Comparison of ENCODE assay signal across 8 mouse cellular contexts in genomic region chr11:98776052-98776764, GRCm38 (mm10). TPM values are rescaled to one million over a fixed set of nuclear protein-coding genes. Genes with fewer than 3 reads are reported as not detected.
DNase-seq lines count a peak whose midpoint lies in the region; ATAC-seq and TF ChIP-seq lines count a peak whose summit lies in the region.

No protein-coding gene starts in this region.

- WGBS in kidney, postnatal 0 days = 33% methylated on average over 12 of the region's 12 CpGs
- 57% methylated on average over 12 of the region's 12 CpGs for WGBS in embryonic facial prominence, embryonic 10.5 days
- 35% methylated on average over 12 of the region's 12 CpGs for WGBS in intestine, embryonic 14.5 days

- no peaks in the 10 kb centered on the region for H3K9me3 ChIP-seq in kidney, postnatal 0 days (replicated peaks; ENCODE audit: low read length)
- H3K9me3 ChIP-seq in embryonic facial prominence, embryonic 10.5 days = no peaks in the 10 kb centered on the region
- no peaks in the 10 kb centered on the region for H3K9me3 ChIP-seq in intestine, embryonic 14.5 days (ENCODE audit: control insufficient read depth, low read length)

- peak overlapping the region; percentile 34 for H3ac ChIP-seq in myocyte (ENCODE audit: control insufficient read depth, insufficient read length)

- H3K9ac ChIP-seq in kidney, postnatal 0 days (ENCODE audit: low read depth, low read length) = 0 out of 2 replicates have a peak overlapping the region, but pooled peaks have one; percentile 24
- peak overlapping the region; percentile 39 for H3K9ac ChIP-seq in intestine, embryonic 14.5 days (ENCODE audit: low read length)

- no peak for TF ChIP-seq CTCF in kidney, postnatal 0 days (IDR thresholded peaks at IDR 0.05; ENCODE audit: low read depth)

- no peak for ATAC-seq in kidney, postnatal 0 days (replicated peaks; ENCODE audit: low FRiP score, low read depth)
- no peak for ATAC-seq in intestine, embryonic 14.5 days (replicated peaks; ENCODE audit: low FRiP score, low TSS enrichment, low read depth)
- ATAC-seq in cerebellum, adult (ENCODE audit: insufficient number of reproducible peaks, low FRiP score, low TSS enrichment) = no peak

- no peak overlapping the region for H3K4me3 ChIP-seq in kidney, postnatal 0 days (replicated peaks; ENCODE audit: low read depth, low read length)
- peak overlapping the region; percentile 60 for H3K4me3 ChIP-seq in embryonic facial prominence, embryonic 10.5 days
- peak overlapping the region; percentile 35 for H3K4me3 ChIP-seq in intestine, embryonic 14.5 days (ENCODE audit: low read depth, low read length)
- peak overlapping the region; percentile 75 for H3K4me3 ChIP-seq in myocyte

- no peak for DNase-seq in kidney, postnatal 0 days (ENCODE audit: low spot score)
- DNase-seq in kidney, adult 9 months = no peak
- DNase-seq in embryonic facial prominence, embryonic 10.5 days (ENCODE audit: low spot score) = no peak
- DNase-seq in intestine, embryonic 14.5 days (ENCODE audit: low spot score) = no peak
- no peak for DNase-seq in thymus, postnatal 25 days
- DNase-seq in adrenal gland, adult (ENCODE audit: inconsistent age in 2 of 2, low spot score in 1 of 2) = no peak

- H3K4me1 ChIP-seq in kidney, postnatal 0 days (replicated peaks; ENCODE audit: insufficient read depth, low read length) = peaks cover 58% of the 10 kb centered on the region
- peaks cover 58% of the 10 kb centered on the region for H3K4me1 ChIP-seq in embryonic facial prominence, embryonic 10.5 days
- peaks cover 50% of the 10 kb centered on the region for H3K4me1 ChIP-seq in intestine, embryonic 14.5 days (replicated peaks; ENCODE audit: control insufficient read depth, insufficient read depth, low read length)

- peak overlapping the region; percentile 60 for H3K4me2 ChIP-seq in kidney, postnatal 0 days (ENCODE audit: low read length)
- H3K4me2 ChIP-seq in intestine, embryonic 14.5 days (ENCODE audit: low read length) = peak overlapping the region; percentile 84
- peak overlapping the region; percentile 99 for H3K4me2 ChIP-seq in myocyte (ENCODE audit: low read depth)

- H3K27ac ChIP-seq in kidney, postnatal 0 days = peak overlapping the region; percentile 95
- peak overlapping the region; percentile 85 for H3K27ac ChIP-seq in embryonic facial prominence, embryonic 10.5 days (replicated peaks)
- H3K27ac ChIP-seq in intestine, embryonic 14.5 days (ENCODE audit: low read depth) = peak overlapping the region; percentile 93

- no peaks in the 10 kb centered on the region for H3K36me3 ChIP-seq in kidney, postnatal 0 days (ENCODE audit: insufficient read depth, low read length)
- peaks cover 1% of the 10 kb centered on the region; the same call in 1 of the 2 replicates for H3K36me3 ChIP-seq in embryonic facial prominence, embryonic 10.5 days (replicated peaks)
- H3K36me3 ChIP-seq in intestine, embryonic 14.5 days (ENCODE audit: control insufficient read depth, insufficient read depth, low read length) = no peaks in the 10 kb centered on the region
- peaks cover 4% of the 10 kb centered on the region for H3K36me3 ChIP-seq in myocyte (ENCODE audit: control insufficient read depth, insufficient read depth)

- no peaks in the 10 kb centered on the region for H3K27me3 ChIP-seq in kidney, postnatal 0 days (ENCODE audit: insufficient read depth, low read length)
- no peaks in the 10 kb centered on the region for H3K27me3 ChIP-seq in embryonic facial prominence, embryonic 10.5 days (replicated peaks; ENCODE audit: low read depth, poor library complexity, severe bottlenecking)
- no peaks in the 10 kb centered on the region for H3K27me3 ChIP-seq in intestine, embryonic 14.5 days (replicated peaks; ENCODE audit: control insufficient read depth, insufficient read depth, low read length)
- H3K27me3 ChIP-seq in myocyte (ENCODE audit: control insufficient read depth, insufficient read depth, insufficient read length) = no peaks in the 10 kb centered on the region

- peak; percentile 23 for TF ChIP-seq POLR2A in myocyte (IDR thresholded peaks at IDR 0.05; ENCODE audit: insufficient read length, low read depth)

- H3K79me2 ChIP-seq in myocyte (ENCODE audit: control insufficient read depth, insufficient read depth) = peaks cover 16% of the 10 kb centered on the region

TF ChIP-seq in myocyte, 11 proteins besides CTCF, POLR2A, EP300 and RAD21:
- TF ChIP-seq USF1 (IDR thresholded peaks at IDR 0.05; ENCODE audit: low read depth) = no peak
- TF ChIP-seq CEBPB (IDR thresholded peaks at IDR 0.05; ENCODE audit: insufficient read depth, poor library complexity, severe bottlenecking) = no peak
- TF ChIP-seq POLR2AphosphoS2 (IDR thresholded peaks at IDR 0.05; ENCODE audit: insufficient read length, low read depth) = peak; percentile 7
- TF ChIP-seq MYOG (IDR thresholded peaks at IDR 0.05; ENCODE audit: control insufficient read depth in 1 of 3, insufficient read depth in 1 of 3, insufficient read length in 2 of 3, low read depth in 2 of 3) = no peak

RNA-seq across cellular contexts. Expression of gene Nr1d1, which starts 1.1 kb away (rescaled TPM):
- 3.1 and 3.5 TPM in 2 replicates for polyA plus RNA-seq in kidney, postnatal 0 days (2015; fragmentation: Nextera tagmentation; extraction: Ambion mirVana)
- 1.1 and 1.8 TPM in 2 replicates for polyA plus RNA-seq in embryonic facial prominence, embryonic 10.5 days (2016; fragmentation: Nextera tagmentation; extraction: Ambion mirVana)
- polyA plus RNA-seq in intestine, embryonic 14.5 days (2014; fragmentation: Nextera tagmentation; extraction: Ambion mirVana) = 2.5 and 2.8 TPM in 2 replicates
- polyA plus RNA-seq in myocyte (2012; fragmentation: generic; extraction: Trizol) = 49.1 TPM

RNA-seq across cellular contexts. Expression of gene Msl1, which starts 19.1 kb away (rescaled TPM):
- polyA plus RNA-seq in kidney, postnatal 0 days (2015; fragmentation: Nextera tagmentation; extraction: Ambion mirVana) = 17.8 and 19.3 TPM in 2 replicates
- polyA plus RNA-seq in embryonic facial prominence, embryonic 10.5 days (2016; fragmentation: Nextera tagmentation; extraction: Ambion mirVana) = 23.4 and 23.5 TPM in 2 replicates
- polyA plus RNA-seq in intestine, embryonic 14.5 days (2014; fragmentation: Nextera tagmentation; extraction: Ambion mirVana) = 17.5 and 19.1 TPM in 2 replicates
- polyA plus RNA-seq in myocyte (2012; fragmentation: generic; extraction: Trizol) = 35.6 TPM

RNA-seq across cellular contexts. Expression of gene Casc3, which starts 28.5 kb away (rescaled TPM):
- polyA plus RNA-seq in kidney, postnatal 0 days (2015; fragmentation: Nextera tagmentation; extraction: Ambion mirVana) = 24.6 and 25.7 TPM in 2 replicates
- polyA plus RNA-seq in embryonic facial prominence, embryonic 10.5 days (2016; fragmentation: Nextera tagmentation; extraction: Ambion mirVana) = 47.5 and 48.3 TPM in 2 replicates
- polyA plus RNA-seq in intestine, embryonic 14.5 days (2014; fragmentation: Nextera tagmentation; extraction: Ambion mirVana) = 34.5 and 37.3 TPM in 2 replicates
- 22.1 TPM for polyA plus RNA-seq in myocyte (2012; fragmentation: generic; extraction: Trizol)

RNA-seq across cellular contexts. Expression of gene Thra, which starts 35.8 kb away (rescaled TPM):
- 26.1 TPM in 2 replicates for polyA plus RNA-seq in kidney, postnatal 0 days (2015; fragmentation: Nextera tagmentation; extraction: Ambion mirVana)
- polyA plus RNA-seq in embryonic facial prominence, embryonic 10.5 days (2016; fragmentation: Nextera tagmentation; extraction: Ambion mirVana) = 8.8 and 9.1 TPM in 2 replicates
- polyA plus RNA-seq in intestine, embryonic 14.5 days (2014; fragmentation: Nextera tagmentation; extraction: Ambion mirVana) = 60.7 and 63.8 TPM in 2 replicates
- 68.9 TPM for polyA plus RNA-seq in myocyte (2012; fragmentation: generic; extraction: Trizol)

RNA-seq across cellular contexts. Expression of gene Med24, which starts 47.0 kb away (rescaled TPM):
- 38.3 and 41.2 TPM in 2 replicates for polyA plus RNA-seq in kidney, postnatal 0 days (2015; fragmentation: Nextera tagmentation; extraction: Ambion mirVana)
- 73.9 and 78.1 TPM in 2 replicates for polyA plus RNA-seq in embryonic facial prominence, embryonic 10.5 days (2016; fragmentation: Nextera tagmentation; extraction: Ambion mirVana)
- 43.0 and 48.0 TPM in 2 replicates for polyA plus RNA-seq in intestine, embryonic 14.5 days (2014; fragmentation: Nextera tagmentation; extraction: Ambion mirVana)
- 32.5 TPM for polyA plus RNA-seq in myocyte (2012; fragmentation: generic; extraction: Trizol)

Comparison
In these comparisons a context has a peak if more than half of its experiments do, and no peak if none do; other contexts are left out.
1. RNA of gene Nr1d1, which starts 1.1 kb away (polyA plus RNA-seq): 49.1 TPM in myocyte (single experiment); 3.1 to 3.5 TPM in kidney, postnatal 0 days, 2.5 to 2.8 TPM in intestine, embryonic 14.5 days and 1.1 to 1.8 TPM in embryonic facial prominence, embryonic 10.5 days; every median in the first group is over 10 times any median in the second.
2. Peak in every context shown above with its lines, with median percentiles within 50 percentile points of each other: H3K27ac ChIP-seq and H3K4me2 ChIP-seq.